In genomic region chr3:89280606-89281511, GRCm38 (mm10) we compare ENCODE assay signal across 7 mouse cellular contexts. TPM values are rescaled to one million over a fixed set of nuclear protein-coding genes. Genes with fewer than 3 reads are reported as not detected.
DNase-seq lines count a peak whose midpoint lies in the region; ATAC-seq and TF ChIP-seq lines count a peak whose summit lies in the region.

Gene Efna1 (minus strand): TSS chr3:89281142.

- ATAC-seq in embryonic facial prominence, embryonic 14.5 days (ENCODE audit: low read depth) = peak; percentile 28; the same call in 1 of the 2 replicates

- peak within 1 kb of the TSS; percentile 77 for H3K9ac ChIP-seq in ES-Bruce4 (ENCODE audit: low read depth, poor library complexity, severe bottlenecking)
- peak within 1 kb of the TSS; percentile 71 for H3K9ac ChIP-seq in embryonic facial prominence, embryonic 14.5 days (ENCODE audit: low read depth, low read length)

- no peaks in the 10 kb centered on the region for H3K27me3 ChIP-seq in ES-Bruce4 (ENCODE audit: control insufficient read depth, insufficient read depth, low read length, poor library complexity, severe bottlenecking)
- H3K27me3 ChIP-seq in embryonic facial prominence, embryonic 14.5 days (replicated peaks; ENCODE audit: control insufficient read depth, insufficient read depth, low read length) = 0 out of 2 replicates have a peak, but pooled peaks cover 7% of the 10 kb centered on the region

- TF ChIP-seq EP300 in ES-Bruce4 (IDR thresholded peaks at IDR 0.05; ENCODE audit: insufficient read depth, low read depth, low read length) = no peak

- TF ChIP-seq CTCF in ES-Bruce4 (IDR thresholded peaks at IDR 0.05; ENCODE audit: low read depth, low read length) = no peak

- H3K4me2 ChIP-seq in embryonic facial prominence, embryonic 14.5 days (ENCODE audit: low read depth, low read length) = peak within 1 kb of the TSS; percentile 80

- intact Hi-C loops in heart, postnatal 10 days (cut with DNase I) = no loop called here

- peak within 1 kb of the TSS; percentile 71 for H3K4me3 ChIP-seq in ES-Bruce4 (ENCODE audit: low read depth, low read length)
- H3K4me3 ChIP-seq in embryonic facial prominence, embryonic 14.5 days (ENCODE audit: low read depth, low read length) = peak within 1 kb of the TSS; percentile 50

- 1% methylated on average over 45 of the region's 52 CpGs for WGBS in embryonic facial prominence, embryonic 14.5 days

- DNase-seq in adrenal gland, adult 8-10 months = peak; percentile 50
- DNase-seq in embryonic facial prominence, embryonic 14.5 days (ENCODE audit: low spot score) = peak; percentile 66
- peak; percentile 70 to 72 for DNase-seq in heart, postnatal 10 days
- DNase-seq in kidney, postnatal 36 days = peak; percentile 88 to 91
- DNase-seq in lung, postnatal 25 days (ENCODE audit: low spot score) = peak; percentile 82
- DNase-seq in right cerebral cortex, postnatal 4 days = peak; percentile 47

- H3K36me3 ChIP-seq in ES-Bruce4 (ENCODE audit: control insufficient read depth, insufficient read depth, low read length, poor library complexity, severe bottlenecking) = no peaks in the 10 kb centered on the region
- 0 out of 2 replicates have a peak, but pooled peaks cover 3% of the 10 kb centered on the region for H3K36me3 ChIP-seq in embryonic facial prominence, embryonic 14.5 days (ENCODE audit: control insufficient read depth, insufficient read depth, low read length)

- H3K4me1 ChIP-seq in ES-Bruce4 (ENCODE audit: control insufficient read depth, insufficient read depth, low read length) = peaks cover 2% of the 10 kb centered on the region
- peaks cover 27% of the 10 kb centered on the region for H3K4me1 ChIP-seq in embryonic facial prominence, embryonic 14.5 days (ENCODE audit: control insufficient read depth, insufficient read depth, low read length)

- no peak within 1 kb of the TSS for H3K27ac ChIP-seq in ES-Bruce4 (ENCODE audit: insufficient read depth, low read length)
- peak within 1 kb of the TSS; percentile 82 for H3K27ac ChIP-seq in embryonic facial prominence, embryonic 14.5 days (replicated peaks; ENCODE audit: low read depth, low read length)

- TF ChIP-seq POLR2A in ES-Bruce4 (IDR thresholded peaks at IDR 0.05; ENCODE audit: insufficient read depth, low read length) = no peak

- H3K9me3 ChIP-seq in ES-Bruce4 (replicated peaks; ENCODE audit: control insufficient read depth, insufficient read depth, low read length, poor library complexity, severe bottlenecking) = no peaks in the 10 kb centered on the region
- H3K9me3 ChIP-seq in embryonic facial prominence, embryonic 14.5 days (ENCODE audit: control insufficient read depth, low read length) = no peaks in the 10 kb centered on the region

RNA-seq across cellular contexts. Expression of gene Efna1, which starts in this region (rescaled TPM):
- polyA plus RNA-seq in ES-Bruce4 (2011; ENCODE audit: insufficient read depth, insufficient read length, low read depth, missing spikeins) = 8.3 and 11.0 TPM in 2 replicates
- total RNA-seq in adrenal gland, adult 8-10 months (2022) = 10 to 100 TPM; 15.9 to 28.0 (median 21.0) TPM
- 33.8 and 35.8 TPM in 2 replicates for polyA plus RNA-seq in embryonic facial prominence, embryonic 14.5 days (2014; fragmentation: Nextera tagmentation; extraction: Ambion mirVana)
- 10 to 100 TPM; 48.8 to 57.5 TPM for total RNA-seq in heart, postnatal 10 days (2021)
